In the genomic region with DNA sequence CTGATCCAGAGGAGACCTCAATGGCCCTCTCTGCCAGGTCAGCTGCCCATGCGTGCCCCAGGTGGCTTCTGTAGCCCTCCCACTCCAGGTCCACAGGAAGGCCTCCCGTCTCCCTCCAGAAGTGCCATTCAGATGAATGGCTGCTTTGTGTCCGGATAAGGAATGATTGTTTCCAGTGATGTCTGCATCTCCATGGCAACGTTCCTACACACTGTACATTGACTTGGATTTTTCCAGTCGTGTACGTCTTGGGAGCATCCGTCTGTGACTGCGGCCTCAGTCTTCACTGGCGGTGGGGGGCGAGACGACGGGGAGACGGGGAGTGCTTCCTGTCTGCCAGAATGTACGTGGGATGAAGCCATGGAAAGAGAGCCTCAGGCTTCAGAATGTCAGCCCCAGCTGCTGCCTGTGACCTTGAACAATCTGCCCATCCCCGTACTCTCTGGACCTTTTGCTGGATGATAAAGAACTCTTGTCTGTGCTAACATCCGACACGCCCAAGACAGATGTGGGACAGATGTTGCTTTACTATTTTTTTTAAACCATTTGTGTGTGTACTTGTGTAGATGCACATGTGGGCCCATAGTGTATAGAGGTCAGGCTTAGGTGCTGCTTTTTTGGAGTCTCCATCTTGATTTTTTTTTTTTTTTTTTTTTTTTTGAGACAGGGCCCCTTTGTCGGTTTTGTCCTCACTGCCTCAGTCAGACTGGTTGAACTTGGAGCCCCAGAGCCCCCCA, we compare ENCODE assay signal across 8 mouse cellular contexts.
DNase-seq lines count a peak whose midpoint lies in the region; ATAC-seq and TF ChIP-seq lines count a peak whose summit lies in the region.

No protein-coding gene starts in this region.

- H3K4me1 ChIP-seq in heart, embryonic 13.5 days, result peaks cover 24% of the 10 kb centered on the region
- H3K4me1 ChIP-seq in ES-E14 (ENCODE audit: control insufficient read depth in 2 of 2, insufficient read depth in 2 of 2, low read length in 2 of 2, poor library complexity in 1 of 2), result peaks cover 9 to 23% of the 10 kb centered on the region in 2 experiments; a peak in 2 of 4 replicates
- H3K4me1 ChIP-seq in midbrain, embryonic 12.5 days, result peaks cover 25% of the 10 kb centered on the region

- in situ Hi-C loops in ES-E14 (cut with MboI; ENCODE audit: low sequenced_read_pairs in 2 of 2, unreplicated experiment in 2 of 2), result no loop called here

- H3K9me3 ChIP-seq in heart, embryonic 13.5 days, result no peaks in the 10 kb centered on the region
- H3K9me3 ChIP-seq in ES-E14 (ENCODE audit: control insufficient read depth, insufficient read depth, low read depth, low read length), result no peaks in the 10 kb centered on the region
- peaks cover 3% of the 10 kb centered on the region; the same call in 1 of the 2 replicates for H3K9me3 ChIP-seq in midbrain, embryonic 12.5 days

- H3K4me3 ChIP-seq in heart, embryonic 13.5 days, result no peak overlapping the region
- H3K4me3 ChIP-seq in ES-E14 (ENCODE audit: insufficient read depth in 1 of 2, low read depth in 1 of 2, low read length in 2 of 2, poor library complexity in 1 of 2, severe bottlenecking in 1 of 2), result no peak overlapping the region; a peak in 1 of 4 replicates
- no peak overlapping the region for H3K4me3 ChIP-seq in midbrain, embryonic 12.5 days

- 25% methylated on average over 18 of the region's 18 CpGs for WGBS in heart, embryonic 13.5 days
- 51% methylated on average over 18 of the region's 18 CpGs for WGBS in midbrain, embryonic 12.5 days

- no peak for DNase-seq in heart, adult 11 months
- DNase-seq in ES-E14 (ENCODE audit: low read depth, low spot score), result no peak
- peak; percentile 81 for DNase-seq in forelimb bud, embryonic 11.5 days (ENCODE audit: low read depth, low spot score)
- no peak for DNase-seq in yolk sac, embryonic 10.5 days (ENCODE audit: low spot score)
- no peak for DNase-seq in layer of hippocampus, adult 9-11 months
- no peak for DNase-seq in B cell, adult 2 months

- H3K36me3 ChIP-seq in heart, embryonic 13.5 days, result no peaks in the 10 kb centered on the region
- no peaks in the 10 kb centered on the region for H3K36me3 ChIP-seq in ES-E14 (ENCODE audit: control insufficient read depth, insufficient read depth, low read length, poor library complexity, severe bottlenecking)
- no peaks in the 10 kb centered on the region for H3K36me3 ChIP-seq in midbrain, embryonic 12.5 days

- no peak overlapping the region for H3K4me2 ChIP-seq in heart, embryonic 13.5 days
- H3K4me2 ChIP-seq in midbrain, embryonic 12.5 days (replicated peaks), result no peak overlapping the region

- H3K27me3 ChIP-seq in heart, embryonic 13.5 days (replicated peaks), result peaks cover 24% of the 10 kb centered on the region
- peaks cover 35% of the 10 kb centered on the region for H3K27me3 ChIP-seq in midbrain, embryonic 12.5 days

- peak overlapping the region; percentile 61 for H3K27ac ChIP-seq in heart, embryonic 13.5 days (replicated peaks)
- H3K27ac ChIP-seq in ES-E14 (ENCODE audit: insufficient read depth, low read depth, low read length, poor library complexity, severe bottlenecking), result no peak overlapping the region
- peak overlapping the region; percentile 26 for H3K27ac ChIP-seq in midbrain, embryonic 12.5 days (replicated peaks)

- no peak for ATAC-seq in heart, embryonic 13.5 days (ENCODE audit: extremely low read depth, insufficient number of reproducible peaks, low FRiP score, low TSS enrichment)
- ATAC-seq in midbrain, embryonic 12.5 days (ENCODE audit: low FRiP score, low read depth), result no peak; the same call in 1 of the 2 replicates

- H3K9ac ChIP-seq in heart, embryonic 13.5 days, result no peak overlapping the region
- H3K9ac ChIP-seq in ES-E14 (ENCODE audit: insufficient read depth, low read depth, low read length, poor library complexity, severe bottlenecking), result no peak overlapping the region
- no peak overlapping the region for H3K9ac ChIP-seq in midbrain, embryonic 12.5 days (replicated peaks)

TF ChIP-seq in ES-E14, 5 proteins besides CTCF, POLR2A, EP300 and RAD21:
- TF ChIP-seq MAFK (IDR thresholded peaks at IDR 0.05; ENCODE audit: insufficient read depth, low read depth, low read length), result no peak
- TF ChIP-seq ZNF384 (IDR thresholded peaks at IDR 0.05; ENCODE audit: low read depth, low read length), result peak; percentile 99
TF ChIP-seq in ES-E14: peak in this region for 1.
